Mouse (Mus musculus): ENCODE measurements around the gene Entpd1.

- TF ChIP-seq CTCF (IDR thresholded peaks at IDR 0.05; ENCODE audit: low read depth, low read length): no peak
- TF ChIP-seq TAL1 (conservative IDR thresholded peaks at IDR 0.05; ENCODE audit: low read depth, low read length): no peak
- TF ChIP-seq GATA1 (IDR thresholded peaks at IDR 0.05; ENCODE audit: borderline replicate concordance, low read length): no peak
- TF ChIP-seq GATA2 (IDR thresholded peaks at IDR 0.05; ENCODE audit: borderline replicate concordance, low read depth, low read length): no peak
- TF ChIP-seq POLR2AphosphoS5 (IDR thresholded peaks at IDR 0.05; ENCODE audit: insufficient replicate concordance, low read depth, low read length): no peak
These were observed 53.6 kb downstream of the Entpd1 start for GRCm38 (mm10) chr19:40665778-40666177.

Measured in G1E (cell line).